Mouse (Mus musculus) layer of hippocampus, adult 8-10 months (tissue): ENCODE measurements around the gene Yod1. TPM values are rescaled to one million over a fixed set of nuclear protein-coding genes. Genes with fewer than 3 reads are reported as not detected.

Source experiments
- DNase-seq, 2 experiments: peaks; one replicate each; pipeline ENCODE4 v3.0.0; 2022; ENCODE audit warnings: low spot score in 2 of 2
- total RNA-seq, 4 experiments: library from RNA; stranded (reverse); gene quantifications; 2 replicates each; pipeline ENCODE4 v1.2.4; 2022

The Yod1 gene
- total RNA-seq, result 10 to 100 TPM; 15.4 to 19.2 (median 17.2) TPM

GRCm38 (mm10) chr1:130717291-130717871 lies at the start of gene Yod1:
Gene Yod1 (plus strand): TSS chr1:130717327.
- peak; percentile 73 to 82 for DNase-seq

GRCm38 (mm10) chr1:130678551-130678950 lies 38.6 kb upstream of the Yod1 start:
- DNase-seq, result no peak

GRCm38 (mm10) chr1:130681075-130681474 lies 36.1 kb upstream of the Yod1 start:
- no peak for DNase-seq

GRCm38 (mm10) chr1:130681656-130682413 lies 35.3 kb upstream of the Yod1 start:
- no peak for DNase-seq

GRCm38 (mm10) chr1:130683905-130684304 lies 33.2 kb upstream of the Yod1 start:
- no peak for DNase-seq

- DNase-seq, result no peak
Measured at GRCm38 (mm10) chr1:130698601-130699000, 18.5 kb upstream of the Yod1 start.

- DNase-seq, result peak in 1 of 2 experiments; percentile 46
Measured at GRCm38 (mm10) chr1:130699937-130700633, 17.0 kb upstream of the Yod1 start.

GRCm38 (mm10) chr1:130701976-130702375 lies 15.2 kb upstream of the Yod1 start:
- DNase-seq, result no peak

- DNase-seq, result no peak
Measured at GRCm38 (mm10) chr1:130703613-130704012, 13.5 kb upstream of the Yod1 start.

GRCm38 (mm10) chr1:130710283-130711080 lies 6.6 kb upstream of the Yod1 start:
- DNase-seq, result no peak

GRCm38 (mm10) chr1:130714046-130714445 lies 3.1 kb upstream of the Yod1 start:
- no peak for DNase-seq

GRCm38 (mm10) chr1:130715561-130716217 lies 1.4 kb upstream of the Yod1 start, which contains the start of gene Gm29427:
Gene Gm29427 (minus strand): TSS chr1:130715799.
- peak; percentile 94 for DNase-seq

- no peak for DNase-seq
Measured at GRCm38 (mm10) chr1:130716218-130716512, 962 bp upstream of the Yod1 start.

- DNase-seq, result peak in 1 of 2 experiments; percentile 35
Measured at GRCm38 (mm10) chr1:130716513-130717290, 425 bp upstream of the Yod1 start.

GRCm38 (mm10) chr1:130724206-130724605 lies 7.1 kb downstream of the Yod1 start:
- no peak for DNase-seq

GRCm38 (mm10) chr1:130726396-130726795 lies 9.3 kb downstream of the Yod1 start:
- DNase-seq, result no peak

- DNase-seq, result no peak
Measured at GRCm38 (mm10) chr1:130728070-130728469, 10.9 kb downstream of the Yod1 start.

- DNase-seq, result no peak
Measured at GRCm38 (mm10) chr1:130728708-130729107, 11.6 kb downstream of the Yod1 start.

- DNase-seq, result no peak
Measured at GRCm38 (mm10) chr1:130729153-130729552, 12.0 kb downstream of the Yod1 start, which contains the start of gene Pfkfb2. Gene Pfkfb2 (minus strand): TSS chr1:130729253.

GRCm38 (mm10) chr1:130731741-130732337 lies 14.7 kb downstream of the Yod1 start, which contains the start of gene AA986860:
Gene AA986860 (plus strand): TSS chr1:130731976.
- DNase-seq, result no peak
